Mouse (Mus musculus) embryo, embryonic 10.5 days (tissue): Measurements from ENCODE around the gene Gm13288.
"Not testable (repeated sequence)": the region's sequence is repeated elsewhere in the genome, so short reads cannot be mapped to it uniquely, and the experiment has no call there.

Source experiments
- DNase-seq: peaks from one replicate; pipeline ENCODE4 v3.0.0-alpha.2; 2015; ENCODE audit warnings: low spot score

Gene Gm13288

DNA sequence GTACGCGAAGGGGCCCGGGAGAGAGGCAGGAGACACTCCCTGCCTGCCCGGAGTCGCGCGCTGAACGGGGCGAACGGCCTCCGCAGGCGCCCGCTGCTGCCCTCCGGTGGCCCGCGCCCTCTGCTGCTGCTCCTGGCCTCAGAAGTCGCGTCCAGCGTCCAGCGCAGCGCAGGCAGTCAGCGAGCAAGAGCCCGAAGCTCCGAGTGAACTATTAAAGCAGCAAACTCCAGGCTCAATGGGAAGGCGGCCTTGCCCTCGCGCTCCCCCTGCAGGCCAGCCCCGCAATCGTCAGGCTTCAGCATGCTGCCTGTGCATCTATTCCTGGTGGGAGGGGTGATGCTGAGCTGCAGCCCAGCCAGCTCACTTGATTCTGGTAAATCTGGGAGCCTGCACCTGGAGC, 2.4 kb upstream of the Gm13288 start, which contains the start of gene Gm13287:
Gene Gm13287, plus strand, starts transcription at position 301 of the 400 bp plus-strand sequence.
- not testable (repeated sequence) for DNase-seq

GRCm38 (mm10) chr4:88805761-88806160, 430 bp downstream of the Gm13288 start:
- DNase-seq = not testable (repeated sequence)

GRCm38 (mm10) chr4:88815928-88816327, 10.6 kb downstream of the Gm13288 start, which contains the start of gene Ifna7:
Gene Ifna7, plus strand, starts transcription at chr4:88816228.
- no peak for DNase-seq

DNA sequence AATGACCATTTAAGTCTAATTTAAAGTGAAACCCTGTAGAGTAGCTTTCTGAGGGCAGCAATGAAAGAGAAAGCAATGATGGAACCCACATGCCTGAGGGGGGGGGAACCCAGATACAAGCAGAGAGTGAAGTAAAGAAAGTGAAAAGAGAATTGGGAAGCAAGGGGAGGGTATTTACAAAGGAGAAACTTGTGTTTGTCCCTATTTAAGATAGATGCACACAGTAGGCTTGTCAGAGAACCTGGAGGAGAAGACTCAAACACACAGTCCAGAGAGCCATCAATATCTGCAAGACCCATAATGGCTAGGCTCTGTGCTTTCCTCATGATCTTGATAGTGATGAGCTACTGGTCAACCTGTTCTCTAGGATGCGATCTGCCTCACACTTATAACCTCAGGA, 14.3 kb downstream of the Gm13288 start, which contains the start of gene Ifna11:
Gene Ifna11, plus strand, starts transcription at position 301 of the 400 bp plus-strand sequence.
- no peak for DNase-seq

DNA sequence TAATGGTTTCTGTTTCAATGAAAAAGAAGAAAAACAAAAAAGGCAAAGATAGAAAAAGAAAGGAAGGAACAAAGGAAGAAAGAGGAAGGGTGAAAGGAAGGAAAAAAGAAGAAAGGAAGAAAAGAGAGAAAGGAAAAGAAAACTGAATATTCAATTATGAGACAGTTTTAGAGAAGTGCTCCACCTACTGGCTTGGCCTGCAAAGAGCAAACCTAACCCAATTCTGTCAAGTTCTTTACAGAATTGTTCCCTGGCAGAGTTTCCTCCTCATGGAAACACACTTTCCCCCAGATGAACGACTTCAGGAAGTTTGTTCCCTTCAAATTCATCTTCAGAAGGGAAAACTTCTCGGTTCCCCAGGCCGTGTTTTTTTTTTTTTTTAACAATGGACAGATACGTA, 17.7 kb downstream of the Gm13288 start:
- DNase-seq = peak; percentile 39

GRCm38 (mm10) chr4:88827116-88827515, 21.8 kb downstream of the Gm13288 start, which contains the start of gene Ifna6:
Gene Ifna6, plus strand, starts transcription at chr4:88827416.
- not testable (repeated sequence) for DNase-seq

- DNase-seq = peak; percentile 58
Measured at GRCm38 (mm10) chr4:88830523-88830922, 25.2 kb downstream of the Gm13288 start.

- not testable (repeated sequence) for DNase-seq
Measured at GRCm38 (mm10) chr4:88835225-88835624, 29.9 kb downstream of the Gm13288 start, which contains the start of gene Ifna5. Gene Ifna5, plus strand, starts transcription at chr4:88835525.

- peak; percentile 39 for DNase-seq
Measured at GRCm38 (mm10) chr4:88838828-88839227, 33.5 kb downstream of the Gm13288 start.

DNA sequence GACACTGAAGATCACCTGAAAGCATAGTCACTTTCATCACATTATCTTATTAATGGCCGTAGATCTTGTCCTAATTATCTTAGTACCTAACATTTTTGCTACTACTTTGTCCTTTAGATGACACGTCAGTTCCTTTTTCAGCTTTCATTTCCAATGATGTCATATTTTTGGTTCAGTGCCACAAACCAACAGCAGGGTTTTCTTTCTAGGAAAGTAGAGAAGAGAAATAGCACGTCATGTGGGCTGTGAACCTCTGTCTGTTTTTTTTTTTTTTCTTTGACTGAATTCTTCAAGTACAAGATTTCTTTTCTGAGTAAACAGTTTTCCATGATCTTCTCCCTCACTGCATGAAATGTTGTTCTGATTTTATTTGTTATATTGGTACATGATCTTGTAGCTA, 34.7 kb downstream of the Gm13288 start:
- no peak for DNase-seq

DNA sequence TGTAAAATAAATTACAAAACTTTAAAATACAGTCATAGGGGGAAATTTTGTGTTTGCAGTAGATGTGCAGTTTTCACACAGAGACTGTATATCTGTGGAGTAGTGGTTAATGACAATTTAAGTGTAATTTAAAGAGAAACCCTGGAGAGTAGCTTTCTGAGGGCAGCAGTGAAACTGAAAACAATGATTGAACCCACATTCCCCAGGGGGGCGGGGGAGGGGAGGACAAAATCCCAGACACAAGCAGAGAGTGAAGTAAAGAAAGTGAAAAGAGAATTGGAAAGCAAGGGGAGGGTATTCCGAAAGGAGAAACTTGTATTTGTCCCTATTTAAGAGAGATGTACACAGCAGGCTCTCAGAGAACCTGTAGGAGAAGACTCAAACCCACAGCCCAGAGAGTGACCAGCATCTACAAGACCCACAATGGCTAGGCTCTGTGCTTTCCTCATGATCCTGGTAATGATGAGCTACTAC, 36.1 kb downstream of the Gm13288 start, which contains the start of gene Ifna4:
Gene Ifna4, plus strand, starts transcription at position 424 of the 474 bp plus-strand sequence.
- DNase-seq = no peak

GRCm38 (mm10) chr4:88845334-88845733, 40.0 kb downstream of the Gm13288 start:
- DNase-seq = no peak

DNA sequence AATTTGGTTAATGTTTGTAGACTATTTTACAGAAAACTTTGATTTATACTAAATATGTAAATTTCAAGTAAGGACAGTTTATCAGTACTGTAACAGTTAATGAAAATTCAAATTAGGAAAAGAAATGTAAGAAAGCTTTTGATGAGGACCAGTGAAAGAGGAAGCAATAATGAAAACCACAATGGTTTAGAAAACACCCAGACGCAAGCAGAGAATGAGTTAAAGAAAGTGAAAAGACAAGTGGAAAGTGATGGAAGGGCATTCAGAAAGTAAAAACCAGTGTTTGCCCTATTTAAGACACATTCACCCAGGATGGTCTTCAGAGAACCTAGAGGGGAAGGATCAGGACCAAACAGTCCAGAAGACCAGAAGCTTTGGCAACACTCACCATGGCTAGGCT, 44.4 kb downstream of the Gm13288 start, which contains the start of gene Ifna1:
Gene Ifna1, plus strand, starts transcription at position 390 of the 400 bp plus-strand sequence.
- DNase-seq = no peak

GRCm38 (mm10) chr4:88851026-88851763, 45.9 kb downstream of the Gm13288 start:
- no peak for DNase-seq
